Mouse (Mus musculus) liver, adult 2 months (tissue): ENCODE results near the gene Grtp1. TPM values are rescaled to one million over a fixed set of nuclear protein-coding genes. Genes with fewer than 3 reads are reported as not detected.

Experiments
- DNase-seq: peaks from one replicate; pipeline ENCODE4 v3.0.0-alpha.2; 2011; ENCODE audit warnings: low read depth, low spot score; ENCODE audit errors: extremely low read depth
- H3K27ac ChIP-seq: fragments of 200-500 bp; replicated peaks from 2 replicates; pipeline ENCODE4 v1.5.1; 2012; ENCODE audit warnings: low read depth, mild to moderate bottlenecking, control low read depth, inconsistent platforms, low read length; ENCODE audit not compliant: insufficient read depth
- H3K27me3 ChIP-seq: fragments of 200-500 bp; 2 replicates; pipeline ENCODE4 v1.6.1; 2012; ENCODE audit warnings: mild to moderate bottlenecking, moderate library complexity, low read length, inconsistent platforms; ENCODE audit not compliant: control insufficient read depth, insufficient read depth
- H3K36me3 ChIP-seq: fragments of 200-500 bp; 2 replicates; pipeline ENCODE4 v1.6.1; 2012; ENCODE audit warnings: low read length, inconsistent platforms; ENCODE audit not compliant: control insufficient read depth, insufficient read depth
- H3K4me1 ChIP-seq: fragments of 200-500 bp; 2 replicates; pipeline ENCODE4 v1.6.1; 2011; ENCODE audit warnings: low read length; ENCODE audit not compliant: control insufficient read depth, insufficient read depth
- H3K4me3 ChIP-seq: fragments of 200-500 bp; 2 replicates; pipeline ENCODE4 v1.5.1; 2011; ENCODE audit warnings: low read depth, mild to moderate bottlenecking, control low read depth, low read length, moderate library complexity; ENCODE audit not compliant: insufficient read depth
- H3K79me2 ChIP-seq: fragments of 200-500 bp; 2 replicates; pipeline ENCODE4 v1.6.1; 2012; ENCODE audit warnings: inconsistent platforms, mild to moderate bottlenecking, low read length, moderate library complexity; ENCODE audit not compliant: control insufficient read depth, insufficient read depth
- H3K9ac ChIP-seq: fragments of 200-500 bp; 2 replicates; pipeline ENCODE4 v1.6.1; 2012; ENCODE audit warnings: low read depth, mild to moderate bottlenecking, control low read depth, inconsistent platforms, low read length
- CTCF ChIP-seq: fragments of 200-500 bp; IDR thresholded peaks from 2 replicates; pipeline ENCODE4 v1.5.1; 2011; ENCODE audit warnings: low read depth, low read length, control low read depth
- POLR2A ChIP-seq: fragments of 200-500 bp; IDR thresholded peaks from 2 replicates; pipeline ENCODE4 v1.6.1; 2011; ENCODE audit warnings: low read length, control low read depth; ENCODE audit not compliant: insufficient read depth; ENCODE audit errors: extremely low read depth
- whole genome bisulfite sequencing: fragments of 180-500 bp; shearing (Covaris S2); methylation state at CpG from one replicate; pipeline ENCODE4 v1.1.7; 2018; 5-methylcytosine and 5-hydroxymethylcytosine counted together
- polyA plus RNA-seq: library from polyadenylated mRNA; depleted of rRNA; stranded (reverse); fragments of >200 nt; gene quantifications from 2 replicates; pipeline ENCODE4 v1.2.3, GENCODE M21; 2012
- total RNA-seq: library from RNA; depleted of rRNA; stranded (reverse); fragments of >200 nt; gene quantifications from 2 replicates; pipeline ENCODE4 v1.2.3, GENCODE M21; 2014

Gene Grtp1
- total and polyA plus RNA-seq, 2 experiments: 25.5 to 30.3 TPM

- 47% methylated on average over 1 of the region's 1 CpGs for WGBS
Observed at GRCm38 (mm10) chr8:13209770-13210169, 9.3 kb upstream of the Grtp1 start.

GRCm38 (mm10) chr8:13208627-13209355, 8.4 kb upstream of the Grtp1 start:
- Histone ChIP-seq H3K9ac (no peak overlapping the region), H3K27me3 (no peaks in the 10 kb centered on the region), H3K27ac (no peak overlapping the region), H3K36me3 (no peaks in the 10 kb centered on the region), H3K4me3 (no peak overlapping the region), H3K4me1 (peaks cover 3% of the 10 kb centered on the region; the same call in 1 of the 2 replicates), H3K79me2 (no peaks in the 10 kb centered on the region)
- 32% methylated on average over 6 of the region's 6 CpGs for WGBS
- peak; percentile 26 for DNase-seq
- TF ChIP-seq CTCF (peak; percentile 44; the same call in 1 of the 2 replicates), POLR2A (no peak)

More at GRCm38 (mm10) chr8:13209770-13210169, 9.3 kb upstream of the Grtp1 start:
- Histone ChIP-seq H3K27me3 (no peaks in the 10 kb centered on the region), H3K4me3 (no peak overlapping the region), H3K36me3 (no peaks in the 10 kb centered on the region), H3K9ac (no peak overlapping the region), H3K4me1 (peaks cover 3% of the 10 kb centered on the region; the same call in 1 of the 2 replicates), H3K79me2 (no peaks in the 10 kb centered on the region), H3K27ac (no peak overlapping the region)
- peak; percentile 11 for DNase-seq
- TF ChIP-seq CTCF (no peak), POLR2A (no peak)

GRCm38 (mm10) chr8:13206290-13206689, 5.9 kb upstream of the Grtp1 start:
- H3K9ac ChIP-seq: no peak overlapping the region
- H3K4me1 ChIP-seq: no peaks in the 10 kb centered on the region
- no peak overlapping the region for H3K27ac ChIP-seq
- H3K36me3 ChIP-seq: no peaks in the 10 kb centered on the region; the same call in 1 of the 2 replicates
- H3K27me3 ChIP-seq: no peaks in the 10 kb centered on the region
- WGBS: 45% methylated on average over 5 of the region's 5 CpGs
- no peak for TF ChIP-seq CTCF
- no peak for TF ChIP-seq POLR2A
- H3K79me2 ChIP-seq: no peaks in the 10 kb centered on the region
- DNase-seq: no peak
- no peak overlapping the region for H3K4me3 ChIP-seq

- Histone ChIP-seq H3K4me3 (no peak overlapping the region), H3K27ac (no peak overlapping the region), H3K9ac (no peak overlapping the region), H3K79me2 (peaks cover 2% of the 10 kb centered on the region; the same call in 1 of the 2 replicates), H3K4me1 (no peaks in the 10 kb centered on the region), H3K27me3 (no peaks in the 10 kb centered on the region), H3K36me3 (no peaks in the 10 kb centered on the region; the same call in 1 of the 2 replicates)
- DNase-seq: no peak
- 84% methylated on average over 5 of the region's 5 CpGs for WGBS
- no peak for TF ChIP-seq POLR2A
- TF ChIP-seq CTCF: no peak
Observed at GRCm38 (mm10) chr8:13205311-13205710, 4.9 kb upstream of the Grtp1 start.

- Histone ChIP-seq H3K27me3 (no peaks in the 10 kb centered on the region), H3K79me2 (peaks cover 6% of the 10 kb centered on the region; the same call in 1 of the 2 replicates), H3K4me1 (peaks cover under 1% of the 10 kb centered on the region; the same call in 1 of the 2 replicates), H3K36me3 (no peaks in the 10 kb centered on the region; the same call in 1 of the 2 replicates), H3K9ac (no peak overlapping the region), H3K4me3 (no peak overlapping the region), H3K27ac (no peak overlapping the region)
- TF ChIP-seq POLR2A (0 out of 2 replicates have a peak, but pooled peaks have one; percentile 5), CTCF (no peak)
- peak; percentile 23 for DNase-seq
- WGBS: 67% methylated on average over 12 of the region's 12 CpGs
Observed at GRCm38 (mm10) chr8:13204371-13205140, 4.1 kb upstream of the Grtp1 start.
